Mouse (Mus musculus) stomach, embryonic 15.5 days (tissue): ENCODE results near the gene Xkr7. TPM values are rescaled to one million over a fixed set of nuclear protein-coding genes. Genes with fewer than 3 reads are reported as not detected.

ENCODE experiments used
- ATAC-seq: fragments of 200-750 bp; cut with Nextera tagmentation; 2 replicates; pipeline ENCODE4 v1.8.0; 2017; ENCODE audit warnings: low read depth, moderate number of reproducible peaks, moderate TSS enrichment; ENCODE audit not compliant: insufficient read depth, low FRiP score
- H3K27ac ChIP-seq: fragments of 300-500 bp; sonication (generic); 2 replicates; pipeline ENCODE4 v1.5.1; 2015; ENCODE audit warnings: mild to moderate bottlenecking, inconsistent platforms
- H3K27me3 ChIP-seq: fragments of 300-500 bp; sonication (generic); replicated peaks from 2 replicates; pipeline ENCODE4 v1.6.1; 2015; ENCODE audit warnings: inconsistent platforms
- H3K36me3 ChIP-seq: fragments of 300-500 bp; sonication (generic); 2 replicates; pipeline ENCODE4 v1.6.1; 2015; ENCODE audit warnings: inconsistent platforms
- H3K4me1 ChIP-seq: fragments of 300-500 bp; sonication (generic); 2 replicates; pipeline ENCODE4 v1.6.1; 2015; ENCODE audit warnings: inconsistent platforms
- H3K4me2 ChIP-seq: fragments of 300-500 bp; sonication (generic); 2 replicates; pipeline ENCODE4 v1.6.1; 2015; ENCODE audit warnings: mild to moderate bottlenecking, inconsistent platforms
- H3K4me3 ChIP-seq: fragments of 300-500 bp; sonication (generic); replicated peaks from 2 replicates; pipeline ENCODE4 v1.5.1; 2015; ENCODE audit warnings: inconsistent platforms
- H3K9ac ChIP-seq: fragments of 300-500 bp; sonication (generic); 2 replicates; pipeline ENCODE4 v1.6.1; 2015; ENCODE audit warnings: inconsistent platforms
- H3K9me3 ChIP-seq: fragments of 300-500 bp; sonication (generic); 2 replicates; pipeline ENCODE4 v1.6.1; 2016; ENCODE audit warnings: inconsistent platforms
- WGBS: fragments of 180-500 bp; shearing (Covaris S2); methylation state at CpG from one replicate; pipeline ENCODE4 v1.1.7; 2015; 5-methylcytosine and 5-hydroxymethylcytosine counted together
- polyA plus RNA-seq: library from polyadenylated mRNA; unstranded; fragments of >200 nt; fragmentation: Nextera tagmentation; extraction: Ambion mirVana; gene quantifications from 2 replicates; pipeline ENCODE4 v1.2.1, GENCODE M21; 2015

Xkr7 gene
- polyA plus RNA-seq, 1 experiment from 2014 or later = 0.09 TPM

DNA sequence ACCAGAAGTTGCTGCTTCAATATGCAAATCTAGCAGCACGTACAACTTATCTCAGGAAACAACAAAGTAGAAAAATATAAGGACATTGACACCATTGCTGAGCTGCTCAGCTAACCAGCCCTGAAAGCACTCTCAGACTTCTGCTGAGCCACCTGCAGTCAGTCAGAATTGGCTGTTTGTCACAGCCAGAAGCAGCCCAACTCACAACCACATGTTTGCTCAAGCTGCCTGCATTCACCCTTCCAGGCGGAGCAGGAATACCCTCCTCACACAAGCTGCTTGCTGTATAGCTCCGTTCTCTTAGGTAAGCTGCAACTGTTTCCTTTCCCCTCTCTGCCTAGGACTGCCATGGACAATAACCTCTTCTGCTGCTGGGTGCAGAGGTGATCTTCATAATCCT, 31.7 kb downstream of the Xkr7 start:
- H3K4me1 ChIP-seq = no peaks in the 10 kb centered on the region
- ATAC-seq = no peak
- H3K9ac ChIP-seq = no peak overlapping the region
- no peak overlapping the region for H3K4me3 ChIP-seq
- no peaks in the 10 kb centered on the region for H3K9me3 ChIP-seq
- peaks cover 6% of the 10 kb centered on the region; the same call in 1 of the 2 replicates for H3K27me3 ChIP-seq
- H3K27ac ChIP-seq = no peak overlapping the region
- no peaks in the 10 kb centered on the region for H3K36me3 ChIP-seq
- H3K4me2 ChIP-seq = no peak overlapping the region
- 44% methylated on average over 3 of the region's 3 CpGs for WGBS

GRCm38 (mm10) chr2:153064190-153064970, 32.7 kb downstream of the Xkr7 start:
- H3K4me3 ChIP-seq = no peak overlapping the region
- H3K27me3 ChIP-seq = peaks cover 8% of the 10 kb centered on the region; the same call in 1 of the 2 replicates
- no peaks in the 10 kb centered on the region for H3K9me3 ChIP-seq
- H3K4me2 ChIP-seq = no peak overlapping the region
- 71% methylated on average over 9 of the region's 9 CpGs for WGBS
- no peak overlapping the region for H3K27ac ChIP-seq
- no peaks in the 10 kb centered on the region for H3K36me3 ChIP-seq
- no peak for ATAC-seq
- H3K9ac ChIP-seq = no peak overlapping the region
- no peaks in the 10 kb centered on the region for H3K4me1 ChIP-seq

DNA sequence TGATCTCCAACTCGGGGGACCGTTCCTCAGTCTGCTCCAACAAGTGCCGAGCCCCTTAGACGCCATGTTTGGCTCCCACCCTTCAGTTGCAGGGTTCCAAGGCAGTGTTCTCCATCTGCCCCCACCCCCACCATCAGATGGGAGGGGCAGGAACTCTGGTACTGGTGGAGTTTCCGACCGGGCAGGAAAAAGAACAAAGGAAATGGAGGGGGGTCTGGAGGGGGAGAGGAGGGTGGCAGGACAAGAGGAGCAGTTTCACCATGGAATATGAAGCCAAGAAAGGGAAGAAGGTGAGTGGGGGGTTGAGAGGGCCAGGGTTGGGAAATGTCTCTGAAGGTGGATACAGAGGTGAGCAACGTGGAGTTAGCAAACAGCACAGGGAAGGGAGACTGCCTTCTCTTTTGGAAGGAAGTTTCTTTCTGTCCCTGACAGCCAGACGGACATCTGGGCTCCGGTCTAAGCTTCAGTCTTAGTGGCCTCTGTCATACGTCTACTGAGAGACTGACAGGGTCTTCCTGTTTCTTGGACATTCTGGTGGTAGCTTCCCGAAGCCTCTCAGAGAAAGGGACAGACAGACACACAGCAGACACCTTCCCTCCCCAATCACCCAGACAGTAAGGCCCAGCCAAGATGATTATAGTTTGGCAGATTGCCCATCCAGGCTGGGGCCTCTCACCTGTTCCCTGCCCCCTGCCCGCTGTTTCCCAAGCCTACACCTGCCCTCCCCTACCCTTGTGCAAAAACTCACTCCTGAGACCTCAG, 34.3 kb downstream of the Xkr7 start, which contains the start of gene Ccm2l:
Ccm2l (plus strand) TSS at position 209 of the 762 bp plus-strand sequence.
- H3K4me3 ChIP-seq = peak within 1 kb of the TSS; percentile 9; the same call in 1 of the 2 replicates
- H3K27me3 ChIP-seq = peaks cover 23% of the 10 kb centered on the region
- WGBS = 41% methylated on average over 12 of the region's 12 CpGs
- H3K27ac ChIP-seq = no peak within 1 kb of the TSS
- 0 out of 2 replicates have a peak, but pooled peaks cover 3% of the 10 kb centered on the region for H3K4me1 ChIP-seq
- no peaks in the 10 kb centered on the region for H3K9me3 ChIP-seq
- no peak; the same call in 1 of the 2 replicates for ATAC-seq
- no peak within 1 kb of the TSS for H3K4me2 ChIP-seq
- no peaks in the 10 kb centered on the region for H3K36me3 ChIP-seq
- no peak within 1 kb of the TSS for H3K9ac ChIP-seq

- H3K27me3 ChIP-seq = peaks cover 34% of the 10 kb centered on the region
- H3K4me1 ChIP-seq = peaks cover 10% of the 10 kb centered on the region
- ATAC-seq = no peak
- no peak overlapping the region for H3K9ac ChIP-seq
- WGBS = 47% methylated on average over 6 of the region's 6 CpGs
- H3K4me2 ChIP-seq = peak overlapping the region; percentile 12; the same call in 1 of the 2 replicates
- no peaks in the 10 kb centered on the region for H3K9me3 ChIP-seq
- no peaks in the 10 kb centered on the region for H3K36me3 ChIP-seq
- no peak overlapping the region for H3K4me3 ChIP-seq
- H3K27ac ChIP-seq = no peak overlapping the region
These were observed 35.3 kb downstream of the Xkr7 start for GRCm38 (mm10) chr2:153066991-153067390.

DNA sequence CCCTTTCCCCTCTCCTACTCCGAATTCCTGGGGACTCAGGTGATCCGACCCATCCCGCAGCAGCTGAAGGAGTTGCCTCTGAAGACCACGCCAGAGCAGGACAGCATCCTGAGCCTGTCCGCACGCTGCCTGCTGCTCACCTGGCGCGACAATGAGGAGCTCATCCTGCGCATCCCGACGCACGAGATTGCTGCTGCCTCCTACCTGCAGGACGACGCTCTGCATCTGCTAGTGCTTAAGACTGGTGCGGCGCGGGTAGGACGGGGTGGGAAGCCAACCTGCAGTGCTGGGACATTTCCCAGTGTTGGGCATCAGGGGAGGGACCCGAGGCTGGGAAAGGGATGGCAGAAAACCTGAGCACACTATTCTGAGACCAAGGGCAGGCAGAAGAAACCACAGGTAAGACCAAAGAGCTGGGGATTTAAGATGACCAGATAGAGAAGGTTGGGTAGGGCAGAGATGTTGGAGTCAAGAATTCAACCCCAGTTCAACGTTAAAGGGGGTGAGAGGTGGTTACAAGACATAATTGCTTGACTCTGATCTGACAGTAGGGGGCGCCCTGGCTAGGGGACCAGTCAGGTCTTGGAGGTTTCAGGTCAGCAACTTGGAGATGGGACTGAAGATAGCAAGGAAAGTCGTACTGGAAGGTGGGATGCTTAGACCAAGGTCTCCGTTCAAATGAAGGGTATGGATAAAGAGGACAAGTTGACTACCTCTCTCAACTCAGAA, 39.3 kb downstream of the Xkr7 start:
- WGBS = 13% methylated on average over 23 of the region's 23 CpGs
- Histone ChIP-seq H3K4me1 (peaks cover 11% of the 10 kb centered on the region), H3K9ac (no peak overlapping the region), H3K4me2 (no peak overlapping the region), H3K36me3 (no peaks in the 10 kb centered on the region), H3K27me3 (peaks cover 50% of the 10 kb centered on the region), H3K9me3 (no peaks in the 10 kb centered on the region), H3K27ac (no peak overlapping the region), H3K4me3 (no peak overlapping the region)
- no peak for ATAC-seq

- Histone ChIP-seq H3K36me3 (no peaks in the 10 kb centered on the region), H3K4me3 (peak overlapping the region; percentile 30), H3K9me3 (no peaks in the 10 kb centered on the region), H3K27ac (no peak overlapping the region), H3K4me1 (peaks cover 11% of the 10 kb centered on the region), H3K4me2 (peak overlapping the region; percentile 57), H3K27me3 (peaks cover 50% of the 10 kb centered on the region), H3K9ac (peak overlapping the region; percentile 34)
- ATAC-seq = no peak
- WGBS = 16% methylated on average over 66 of the region's 67 CpGs
These were observed 40.0 kb downstream of the Xkr7 start for GRCm38 (mm10) chr2:153071491-153072184.

DNA sequence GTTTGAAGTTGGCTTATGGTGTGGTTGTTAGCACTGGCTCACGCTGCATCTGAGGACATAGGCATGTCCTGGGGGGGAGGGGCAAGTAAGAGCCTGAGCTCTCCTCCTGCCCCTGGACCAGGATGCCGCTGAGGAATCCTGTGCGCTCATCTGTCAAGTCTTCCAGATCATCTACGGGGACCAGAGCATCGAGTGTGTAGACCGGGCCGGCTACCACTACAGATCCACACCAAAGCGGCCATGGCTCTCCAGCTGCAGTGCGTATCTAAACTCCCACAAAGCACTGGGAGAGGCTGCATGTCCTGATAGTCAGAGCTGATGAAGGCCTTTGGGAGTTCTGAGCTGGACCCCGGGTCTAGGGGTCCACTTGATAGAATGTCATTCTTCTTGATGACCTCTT, 43.0 kb downstream of the Xkr7 start:
- Histone ChIP-seq H3K4me3 (no peak overlapping the region), H3K36me3 (no peaks in the 10 kb centered on the region), H3K27me3 (peaks cover 39% of the 10 kb centered on the region), H3K4me2 (no peak overlapping the region), H3K27ac (no peak overlapping the region), H3K9ac (no peak overlapping the region), H3K4me1 (peaks cover 11% of the 10 kb centered on the region), H3K9me3 (no peaks in the 10 kb centered on the region)
- 85% methylated on average over 10 of the region's 10 CpGs for WGBS
- ATAC-seq = no peak

- ATAC-seq = no peak
- H3K27me3 ChIP-seq = peaks cover 26% of the 10 kb centered on the region
- 28% methylated on average over 2 of the region's 2 CpGs for WGBS
- H3K4me2 ChIP-seq = no peak overlapping the region
- H3K36me3 ChIP-seq = no peaks in the 10 kb centered on the region
- H3K9ac ChIP-seq = no peak overlapping the region
- H3K27ac ChIP-seq = no peak overlapping the region
- H3K4me3 ChIP-seq = no peak overlapping the region
- H3K4me1 ChIP-seq = peaks cover 7% of the 10 kb centered on the region
- H3K9me3 ChIP-seq = no peaks in the 10 kb centered on the region
These were observed 44.3 kb downstream of the Xkr7 start for GRCm38 (mm10) chr2:153075961-153076360.

DNA sequence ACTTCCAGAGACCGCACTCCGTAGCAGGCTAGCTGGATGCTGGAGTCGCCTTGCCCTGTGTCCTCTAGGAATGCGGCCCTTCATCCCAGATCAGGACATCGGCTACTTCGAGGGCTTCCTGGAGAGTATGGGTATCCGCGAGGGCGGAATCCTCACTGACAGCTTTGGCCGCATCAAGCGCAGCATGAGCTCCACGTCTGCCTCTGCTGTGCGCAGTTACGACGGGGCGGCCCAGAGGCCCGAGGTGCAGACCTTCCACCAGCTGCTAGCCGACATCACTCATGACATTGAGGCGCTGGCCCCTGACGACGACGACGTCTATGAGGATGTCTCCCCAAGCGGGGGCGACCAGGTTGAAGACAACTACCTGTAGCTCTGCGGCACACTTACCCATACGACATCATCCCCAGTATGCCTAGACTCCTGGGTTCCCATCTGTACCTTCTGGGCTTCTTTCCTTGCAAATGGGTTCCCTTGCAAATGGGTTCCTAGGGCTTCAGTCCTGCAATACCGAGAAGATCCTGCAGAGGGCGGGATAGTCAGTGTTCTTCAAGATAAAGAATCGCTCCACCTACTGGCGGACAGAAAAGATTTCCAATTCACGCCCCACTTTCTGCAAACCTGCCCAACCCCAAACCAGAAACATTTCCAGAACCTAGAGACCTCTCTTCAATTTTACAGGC, 49.3 kb downstream of the Xkr7 start:
- ATAC-seq = no peak
- Histone ChIP-seq H3K4me2 (no peak overlapping the region), H3K9me3 (no peaks in the 10 kb centered on the region), H3K36me3 (no peaks in the 10 kb centered on the region), H3K4me1 (no peaks in the 10 kb centered on the region), H3K9ac (no peak overlapping the region), H3K27ac (no peak overlapping the region), H3K4me3 (no peak overlapping the region), H3K27me3 (no peaks in the 10 kb centered on the region)
- WGBS = 35% methylated on average over 32 of the region's 32 CpGs

DNA sequence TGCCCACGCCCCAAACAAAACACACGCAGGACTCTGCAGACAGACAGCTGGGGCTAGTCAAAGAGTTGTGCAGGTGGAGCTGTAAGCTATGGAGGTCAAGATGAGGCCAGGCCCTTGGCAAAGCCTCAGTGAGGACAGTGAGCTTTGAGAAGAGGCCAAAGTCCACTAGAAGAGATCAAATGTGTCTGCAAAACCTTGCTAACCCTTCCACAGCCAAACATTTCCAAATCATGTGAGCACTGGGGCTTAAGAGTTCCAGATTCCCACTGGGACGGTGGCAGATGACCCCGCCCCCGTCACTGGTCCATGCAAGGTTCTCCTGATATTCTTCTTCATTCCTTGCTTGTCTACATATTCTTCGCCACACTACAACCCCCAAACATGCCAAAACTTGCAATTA, 50.2 kb downstream of the Xkr7 start:
- Histone ChIP-seq H3K4me1 (no peaks in the 10 kb centered on the region), H3K4me2 (no peak overlapping the region), H3K9ac (no peak overlapping the region), H3K9me3 (no peaks in the 10 kb centered on the region), H3K27ac (no peak overlapping the region), H3K36me3 (no peaks in the 10 kb centered on the region), H3K4me3 (no peak overlapping the region), H3K27me3 (no peaks in the 10 kb centered on the region)
- no peak for ATAC-seq
- 75% methylated on average over 6 of the region's 6 CpGs for WGBS

- Histone ChIP-seq H3K27ac (no peak overlapping the region), H3K4me1 (no peaks in the 10 kb centered on the region), H3K4me3 (no peak overlapping the region), H3K9me3 (no peaks in the 10 kb centered on the region), H3K4me2 (no peak overlapping the region), H3K36me3 (no peaks in the 10 kb centered on the region), H3K27me3 (no peaks in the 10 kb centered on the region), H3K9ac (no peak overlapping the region)
- 78% methylated on average over 8 of the region's 8 CpGs for WGBS
- no peak for ATAC-seq
These were observed 51.6 kb downstream of the Xkr7 start for GRCm38 (mm10) chr2:153083275-153083674.
